Mouse (Mus musculus) layer of hippocampus, postnatal 25 days (tissue): Measurements from ENCODE around the gene Zc3h15. TPM values are rescaled to one million over a fixed set of nuclear protein-coding genes. Genes with fewer than 3 reads are reported as not detected.
A peak's percentile ranks its signal among the peaks of the same experiment; 100 is the strongest.
"Not testable (repeated sequence)": the region's sequence is repeated elsewhere in the genome, so short reads cannot be mapped to it uniquely, and the experiment has no call there.

Source experiments
- DNase-seq, 2 experiments: peaks; one replicate each; pipeline ENCODE4 v3.0.0; 2022; ENCODE audit warnings: mixed read lengths in 2 of 2, low spot score in 1 of 2; ENCODE audit errors: extremely low spot score in 1 of 2
- total RNA-seq, 2 experiments: library from RNA; stranded (reverse); gene quantifications; 2 replicates each; pipeline ENCODE4 v1.2.3; 2021

Gene Zc3h15
- 100 to 1,000 TPM; 125 to 128 TPM for total RNA-seq

DNA sequence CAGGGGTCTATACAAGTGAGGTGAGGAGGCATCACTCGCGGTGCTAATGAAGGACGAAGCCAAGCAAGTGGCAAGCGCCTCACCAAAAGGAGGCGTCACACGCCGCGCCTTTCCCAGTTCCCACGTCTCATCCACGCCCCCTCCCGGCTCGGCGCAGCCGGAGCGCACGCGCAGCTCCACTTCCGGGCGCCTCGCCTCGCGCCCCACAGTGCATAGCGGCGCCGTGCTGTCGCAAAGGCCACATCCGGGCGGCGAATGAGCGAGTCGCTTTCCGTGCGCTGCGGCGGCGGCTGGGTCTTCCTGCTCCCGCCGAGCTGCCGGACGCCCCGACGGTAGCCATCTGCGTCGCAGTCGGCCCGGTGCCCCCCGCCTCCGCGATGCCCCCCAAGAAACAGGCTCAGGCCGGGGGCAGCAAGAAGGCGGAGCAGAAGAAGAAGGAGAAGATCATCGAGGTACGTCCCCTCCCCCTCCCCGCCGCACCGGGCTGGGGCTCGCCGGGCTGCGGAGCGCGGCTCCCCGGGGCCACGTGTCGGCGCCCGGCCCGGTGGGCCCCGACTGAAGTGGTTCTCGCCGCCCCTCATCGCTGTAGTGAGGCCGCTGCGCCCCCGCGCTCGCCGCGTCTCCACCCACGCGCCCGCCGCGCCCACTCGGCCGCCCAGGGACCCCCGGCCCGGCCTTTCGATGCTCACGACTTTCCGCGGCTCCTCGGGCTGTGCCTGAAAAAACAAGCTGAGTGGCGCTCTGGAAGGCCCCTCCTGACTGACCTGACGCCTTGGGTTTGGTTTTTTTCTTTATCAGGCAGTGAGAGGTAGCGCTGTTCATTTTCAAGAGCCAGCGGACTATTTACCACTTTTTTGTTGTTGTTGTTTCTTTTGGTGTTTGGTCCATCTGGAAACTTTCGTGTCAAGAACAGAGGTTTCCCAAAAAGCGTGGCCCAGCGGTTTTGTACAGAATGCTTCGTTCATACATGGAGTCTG lies at the start of gene Zc3h15:
TSS of gene Zc3h15 (plus strand) at position 160 of the 977 bp plus-strand sequence.
- DNase-seq: peak; percentile 85 to 90

DNA sequence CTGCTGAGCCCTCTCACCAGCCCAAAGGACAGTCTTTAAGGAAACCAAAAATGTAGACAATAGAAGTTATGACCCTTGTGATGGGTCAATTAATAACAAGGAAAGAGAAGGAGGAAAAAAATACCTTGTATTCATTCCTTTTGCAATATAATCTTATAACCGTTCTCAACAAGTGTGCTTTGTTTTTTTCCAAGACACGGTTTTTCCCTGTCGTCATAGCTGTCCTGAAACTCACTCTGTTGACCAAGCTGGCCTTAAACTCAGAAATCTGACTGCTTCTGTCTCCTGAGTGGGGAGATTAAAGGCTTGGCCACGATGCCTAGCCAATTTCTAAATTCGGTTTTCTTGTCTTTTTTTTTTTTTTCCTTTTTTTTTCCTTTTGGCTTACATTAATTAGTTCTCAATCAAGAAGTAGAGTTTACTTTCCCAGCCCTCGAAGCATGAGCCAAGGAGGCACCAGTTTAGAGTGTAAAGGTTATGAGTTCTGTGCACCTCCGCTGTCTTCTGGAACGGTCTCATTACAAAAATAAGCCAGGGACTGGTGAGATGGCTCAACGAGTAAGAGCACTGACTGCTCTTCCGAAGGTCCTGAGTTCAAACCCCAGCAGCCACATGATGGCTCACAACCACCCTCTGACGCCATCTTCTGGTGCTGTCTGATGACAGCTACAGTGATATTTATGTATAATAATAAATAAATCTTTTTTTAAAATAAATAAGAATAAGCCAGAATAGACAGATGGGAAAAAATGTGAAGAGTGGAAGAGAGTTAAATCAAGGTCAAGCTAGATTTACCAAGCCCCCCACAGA lies 23.5 kb upstream of the Zc3h15 start:
- DNase-seq: no peak

DNA sequence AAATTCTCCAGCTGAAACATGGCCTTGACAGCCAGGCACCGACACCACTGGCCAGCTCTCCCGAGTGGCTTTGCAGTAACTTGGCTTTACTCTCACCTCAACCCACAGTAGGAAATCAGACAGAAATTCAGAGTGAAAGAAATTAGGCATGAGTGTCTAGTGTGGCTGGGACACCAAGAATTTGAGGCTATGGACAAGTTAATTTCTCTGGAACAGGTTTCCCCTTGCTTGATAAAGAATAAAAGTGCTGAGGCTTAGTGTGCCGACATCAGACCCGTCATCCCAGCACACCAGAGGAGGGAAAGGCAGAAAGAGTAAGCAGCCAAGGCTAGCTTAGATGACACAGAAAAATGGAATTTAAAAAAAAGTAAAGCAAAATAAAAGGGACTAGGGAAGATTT lies 22.7 kb upstream of the Zc3h15 start:
- DNase-seq: no peak

DNA sequence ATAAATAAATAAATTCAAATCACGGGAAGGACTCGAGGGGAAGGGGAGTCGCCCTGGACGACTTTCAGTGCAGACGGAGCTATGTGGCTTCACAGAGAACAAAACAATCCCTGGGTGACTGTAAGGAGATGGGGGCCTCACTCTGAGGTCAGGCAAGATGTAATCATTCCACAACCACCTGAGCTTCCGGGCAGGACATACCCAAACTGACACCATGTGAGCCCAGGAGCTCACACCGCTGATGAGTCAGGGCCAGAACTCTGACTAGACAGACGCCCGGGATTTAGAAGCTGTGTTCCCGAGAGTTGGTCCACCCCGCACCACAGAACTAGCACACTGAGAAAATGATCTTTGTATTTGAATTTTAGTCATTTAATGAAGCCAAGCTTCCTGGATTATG lies 21.4 kb upstream of the Zc3h15 start:
- no peak for DNase-seq

DNA sequence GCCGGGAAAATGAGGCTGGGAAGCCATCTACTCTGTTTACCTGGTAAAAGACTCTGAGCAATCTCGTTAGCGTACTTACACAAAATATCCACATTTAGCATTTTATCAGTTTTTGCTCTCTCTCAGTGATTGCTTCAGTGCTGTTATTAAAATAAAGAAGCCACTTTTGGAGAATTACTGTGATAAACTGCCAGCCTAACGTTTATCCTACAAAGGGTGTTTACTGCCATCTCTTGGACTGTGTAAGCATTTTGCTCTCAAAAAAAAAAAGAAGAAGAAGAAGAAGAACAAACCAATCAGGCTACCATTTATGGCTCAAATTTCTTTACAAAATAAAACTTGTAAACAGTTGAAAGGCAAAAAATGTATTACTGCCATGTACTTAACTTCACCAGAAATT lies 20.2 kb upstream of the Zc3h15 start:
- DNase-seq: no peak

DNA sequence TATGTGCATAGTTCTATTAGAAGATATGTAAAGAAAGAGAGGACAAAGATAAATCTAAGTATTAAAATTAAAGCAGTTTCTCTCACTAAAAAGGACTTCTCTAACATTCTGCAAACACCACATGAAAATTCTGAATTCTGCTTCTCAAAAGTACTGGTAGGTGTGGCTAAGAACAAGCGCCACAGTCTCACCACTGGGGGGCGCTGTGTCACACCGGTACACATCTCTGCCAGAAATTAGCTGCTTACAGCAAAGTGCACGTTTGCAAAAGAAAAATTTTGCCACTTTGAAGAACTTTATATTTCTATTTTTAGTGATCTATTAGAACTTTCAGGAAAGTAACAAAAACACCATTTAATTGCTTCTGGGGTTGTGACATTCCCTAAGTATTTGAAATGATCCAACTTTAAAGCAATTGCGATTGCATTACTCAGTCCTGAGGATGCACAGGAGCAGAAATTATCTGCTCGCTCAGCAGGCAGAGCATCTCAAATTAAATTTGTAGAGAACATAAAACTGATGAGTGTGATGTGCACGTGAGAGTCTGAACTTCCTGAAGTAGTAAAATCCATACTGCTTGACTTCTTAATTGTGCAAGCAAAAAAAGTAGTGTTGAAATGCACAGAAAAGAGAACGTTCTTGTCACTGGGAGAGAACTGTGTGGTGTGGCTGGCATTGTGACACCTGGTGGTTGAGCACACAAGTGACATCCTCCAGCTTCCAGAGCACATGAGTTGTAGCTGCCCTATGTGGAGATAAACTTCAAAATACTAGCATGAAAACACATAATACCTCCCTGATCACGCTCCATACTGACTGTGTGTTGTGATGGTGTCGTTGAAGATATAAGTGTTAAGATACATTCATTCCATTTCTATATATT lies 18.8 kb upstream of the Zc3h15 start:
- peak; percentile 44 to 82 for DNase-seq

DNA sequence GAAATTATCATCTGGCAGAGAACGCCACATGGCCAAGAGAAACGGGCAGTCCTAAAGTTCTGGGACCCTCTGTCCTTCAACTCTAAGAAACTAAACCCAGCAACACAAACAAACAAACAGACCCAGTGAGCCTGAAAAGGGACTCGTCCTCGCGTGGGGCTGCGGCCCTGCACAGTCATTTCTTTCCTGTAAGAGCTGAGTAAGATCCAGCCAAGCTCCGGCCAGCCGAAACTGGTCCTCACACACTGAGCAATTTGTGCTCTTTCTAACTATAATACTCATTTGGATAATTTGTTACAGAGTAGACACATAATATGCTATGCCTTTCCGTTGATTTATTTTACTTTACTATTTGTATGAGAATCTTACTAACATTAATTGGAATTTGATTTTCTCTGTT lies 17.4 kb upstream of the Zc3h15 start:
- DNase-seq: no peak

DNA sequence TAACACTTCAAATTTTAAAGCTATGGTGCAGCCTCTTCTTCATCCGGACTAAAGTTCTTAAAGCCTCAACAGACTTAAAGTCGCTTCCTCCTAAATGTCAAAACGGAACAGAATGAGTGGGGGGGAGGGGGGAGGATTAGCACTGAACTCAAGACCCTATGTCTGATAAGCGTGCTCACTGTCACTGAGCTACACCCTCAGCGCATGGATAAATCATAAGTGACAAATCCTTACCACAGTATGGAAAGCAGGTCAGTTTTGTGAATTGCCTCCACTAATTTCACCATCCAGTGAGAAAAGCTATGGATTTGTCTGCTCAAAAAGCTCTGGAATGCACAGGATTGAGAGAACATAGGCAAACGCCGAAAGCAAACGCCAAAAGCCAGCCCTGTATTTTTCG lies 16.7 kb upstream of the Zc3h15 start:
- DNase-seq: no peak

DNA sequence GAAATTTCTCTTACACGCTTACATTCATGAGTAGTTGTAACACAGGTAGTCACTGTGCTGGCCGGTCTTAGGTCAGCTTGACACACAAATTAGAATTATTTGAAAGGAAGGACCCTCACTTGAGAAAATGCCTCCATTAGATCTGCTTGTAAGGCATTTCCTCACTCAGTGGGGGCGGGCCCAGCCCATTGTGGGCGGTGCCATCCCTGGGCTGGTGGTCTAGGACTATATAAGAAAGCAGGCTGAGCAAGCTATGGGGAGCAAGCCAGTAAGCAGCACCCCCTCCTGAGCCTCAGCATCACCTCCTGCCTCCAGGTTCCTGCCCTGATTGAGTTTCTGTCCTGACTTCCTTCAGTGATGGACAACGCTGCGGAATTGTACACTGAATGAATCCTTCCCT lies 16.3 kb upstream of the Zc3h15 start:
- DNase-seq: no peak

DNA sequence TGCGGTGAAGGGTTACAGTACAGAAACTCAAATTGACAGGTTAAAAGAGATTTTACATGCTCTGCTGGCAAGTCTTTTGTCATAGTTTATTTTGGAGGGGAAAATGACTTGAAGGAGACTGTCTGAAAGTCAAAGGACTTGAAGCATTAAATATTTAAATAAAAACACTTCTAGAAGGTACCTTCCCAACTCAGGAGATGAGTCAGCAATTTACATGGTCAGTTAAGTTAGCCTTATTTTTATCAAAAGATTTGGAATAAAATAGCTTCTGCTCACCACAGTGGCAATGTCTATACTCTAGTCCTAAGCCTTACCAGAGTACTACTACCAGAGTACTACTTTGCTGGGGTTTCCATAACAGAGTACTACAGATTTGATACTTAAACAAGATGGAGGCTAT lies 2.2 kb upstream of the Zc3h15 start:
- DNase-seq: no peak

DNA sequence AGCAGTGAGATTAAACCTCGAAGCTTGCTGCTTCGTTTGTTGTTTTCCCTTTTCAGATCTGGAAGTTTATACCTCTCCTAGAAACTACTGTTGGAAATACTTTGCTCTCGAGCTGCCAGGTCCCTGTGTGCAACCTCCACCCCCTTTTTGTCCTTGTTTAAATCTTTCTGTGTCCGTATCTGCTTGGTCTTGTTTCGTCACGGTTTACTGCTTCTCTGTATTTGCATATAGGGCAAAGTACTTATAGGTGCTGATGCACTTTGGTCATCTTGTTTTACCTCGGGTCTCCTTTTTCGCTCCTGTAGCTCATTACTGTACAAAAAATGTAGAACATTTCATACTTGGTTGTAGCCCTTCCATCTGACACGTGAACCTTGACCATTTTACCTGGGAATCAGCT lies 4.7 kb downstream of the Zc3h15 start:
- no peak for DNase-seq

DNA sequence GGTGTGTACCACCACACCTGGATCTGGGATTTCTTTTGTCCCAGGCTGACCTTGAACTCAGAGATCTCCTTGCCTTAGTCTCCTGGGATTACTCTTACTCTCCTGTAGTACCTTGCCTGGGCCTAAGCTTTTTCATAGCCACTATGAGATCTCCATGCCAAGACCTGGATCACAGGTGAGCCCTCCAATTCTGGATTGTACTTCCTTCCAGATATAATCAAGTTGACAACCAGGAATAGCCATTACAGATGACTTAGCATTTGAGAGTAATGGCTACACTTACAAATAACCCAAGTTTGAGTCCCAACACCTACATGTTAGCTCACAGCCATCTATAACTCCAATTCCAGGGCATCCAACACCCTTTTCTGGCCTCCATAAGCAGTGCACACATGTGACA lies 8.4 kb downstream of the Zc3h15 start:
- DNase-seq: no peak

DNA sequence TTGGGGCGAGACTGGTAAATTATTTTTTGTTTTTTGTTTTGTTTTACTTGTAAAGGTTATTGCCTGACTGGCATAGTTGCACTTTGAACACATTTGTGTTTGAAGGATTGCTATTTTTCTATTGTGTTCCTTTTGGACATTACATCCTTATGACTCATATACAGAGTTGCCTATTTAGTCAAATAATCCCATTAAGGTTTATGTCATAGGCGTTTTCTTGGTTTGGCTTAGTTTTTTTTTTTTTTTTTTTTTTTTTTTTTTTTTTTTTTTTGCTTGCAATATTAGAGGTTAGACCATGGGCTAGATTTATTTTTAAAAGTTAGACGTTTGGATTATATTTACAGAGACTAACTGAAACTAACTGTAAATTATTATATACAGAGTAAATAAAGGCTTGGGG lies 15.0 kb downstream of the Zc3h15 start:
- DNase-seq: no peak

DNA sequence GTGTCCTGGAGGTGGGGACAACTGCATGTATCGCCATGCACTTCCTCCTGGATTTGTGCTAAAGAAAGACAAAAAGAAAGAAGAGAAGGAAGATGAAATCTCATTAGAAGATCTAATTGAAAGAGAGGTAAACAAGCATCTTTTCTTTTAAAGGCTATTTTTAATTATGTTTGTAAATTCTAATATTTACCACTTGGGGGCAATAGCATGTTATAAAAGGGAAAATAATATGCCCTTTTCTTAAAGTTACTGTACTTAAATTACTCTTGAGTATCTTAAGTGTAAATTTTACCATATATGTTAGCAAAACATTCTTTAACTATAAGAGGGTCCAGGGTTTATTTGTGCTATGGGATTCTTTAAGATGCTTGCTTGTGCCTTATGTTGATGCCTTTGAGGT lies 15.9 kb downstream of the Zc3h15 start:
- no peak for DNase-seq

DNA sequence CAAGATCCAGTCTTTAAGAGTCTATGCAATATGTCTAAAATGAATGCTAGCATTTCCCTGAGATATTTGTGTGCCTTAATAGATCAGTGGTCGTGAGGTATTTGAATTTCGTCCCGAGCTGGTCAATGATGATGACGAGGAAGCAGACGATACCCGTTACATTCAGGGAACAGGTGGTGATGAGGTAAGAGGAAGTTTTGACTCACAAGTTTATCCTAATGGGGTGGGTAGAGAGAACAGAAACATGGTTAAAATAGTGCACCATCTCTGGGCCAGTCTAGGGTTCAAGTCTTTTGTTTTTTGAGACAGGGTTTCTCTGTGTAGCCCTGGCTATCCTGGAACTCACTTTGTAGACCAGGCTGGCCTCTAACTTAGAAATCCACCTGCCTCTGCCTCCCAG lies 17.1 kb downstream of the Zc3h15 start:
- no peak for DNase-seq

DNA sequence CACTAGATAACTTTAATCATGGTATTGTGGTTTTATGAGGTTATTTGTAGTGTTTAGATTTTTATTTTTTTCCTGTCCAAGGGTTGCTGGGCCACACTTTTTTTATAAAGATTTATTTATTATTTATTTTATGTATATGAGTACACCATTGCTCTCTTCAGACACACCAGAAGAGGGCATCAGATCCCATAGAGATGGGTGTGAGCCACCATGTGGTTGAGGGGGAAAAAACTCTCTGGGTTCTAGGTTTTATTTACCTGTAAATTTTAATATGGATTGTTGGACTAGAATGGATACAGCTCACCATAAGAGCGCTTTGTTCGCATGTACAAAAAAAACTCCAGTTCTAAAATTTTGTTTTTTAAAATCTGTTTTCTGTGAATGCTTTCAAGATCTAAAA lies 20.8 kb downstream of the Zc3h15 start:
- not testable (repeated sequence) for DNase-seq

DNA sequence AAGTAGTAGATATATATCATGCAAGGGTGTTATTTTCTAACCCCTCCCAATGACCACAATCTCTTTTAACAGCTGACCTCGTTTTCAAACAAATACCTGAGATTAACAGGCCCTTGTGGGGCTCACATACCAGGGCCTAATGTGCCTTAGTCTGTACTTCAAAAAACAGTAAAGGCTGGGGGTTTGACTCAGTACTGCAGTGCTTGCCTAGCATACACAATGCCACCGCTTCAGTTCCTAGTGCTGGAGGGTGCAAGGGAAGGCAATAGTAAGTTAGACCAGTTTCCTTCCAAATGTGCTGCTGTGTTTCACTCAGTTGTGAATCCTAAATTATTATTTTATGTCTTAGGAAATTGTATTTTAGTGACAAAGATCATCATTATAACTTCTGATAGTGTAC lies 23.2 kb downstream of the Zc3h15 start:
- no peak for DNase-seq

DNA sequence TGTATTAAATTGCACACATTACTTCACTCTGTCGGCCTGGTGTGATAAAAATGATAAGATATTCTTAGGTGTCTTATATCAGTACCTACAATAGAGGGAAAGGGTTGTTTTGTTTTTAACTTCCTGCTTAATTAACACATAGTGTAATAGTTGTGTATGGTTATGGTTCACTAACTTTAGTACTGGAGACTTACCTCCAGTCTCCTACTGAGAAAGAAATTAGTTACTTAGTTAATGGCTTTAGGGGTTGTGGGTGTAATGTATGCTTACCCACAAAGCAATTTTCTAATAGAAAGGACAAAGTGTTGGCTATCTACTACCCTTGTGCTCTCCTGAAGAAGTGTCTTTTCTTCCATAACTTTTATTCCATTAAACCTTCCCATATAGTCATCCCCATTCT lies 23.8 kb downstream of the Zc3h15 start:
- DNase-seq: no peak

DNA sequence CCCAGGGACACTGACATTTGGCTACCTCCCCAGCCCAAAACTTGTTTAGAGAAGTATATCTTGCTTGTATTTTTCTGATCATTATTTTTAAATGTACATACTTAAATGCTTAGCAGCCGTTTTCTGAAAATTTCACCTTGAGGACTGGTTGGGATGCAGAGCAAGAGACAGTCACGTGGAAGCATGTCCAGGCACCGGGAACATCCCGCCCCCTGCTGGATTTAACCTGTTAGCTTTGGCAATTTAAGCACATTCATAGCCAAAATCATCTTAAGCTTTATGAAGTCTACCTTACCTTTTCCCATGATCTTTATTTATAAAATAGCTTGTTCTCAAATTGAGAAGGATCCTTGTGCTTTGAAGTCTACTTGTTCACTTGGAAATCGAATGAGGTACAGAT lies 25.8 kb downstream of the Zc3h15 start:
- no peak for DNase-seq

DNA sequence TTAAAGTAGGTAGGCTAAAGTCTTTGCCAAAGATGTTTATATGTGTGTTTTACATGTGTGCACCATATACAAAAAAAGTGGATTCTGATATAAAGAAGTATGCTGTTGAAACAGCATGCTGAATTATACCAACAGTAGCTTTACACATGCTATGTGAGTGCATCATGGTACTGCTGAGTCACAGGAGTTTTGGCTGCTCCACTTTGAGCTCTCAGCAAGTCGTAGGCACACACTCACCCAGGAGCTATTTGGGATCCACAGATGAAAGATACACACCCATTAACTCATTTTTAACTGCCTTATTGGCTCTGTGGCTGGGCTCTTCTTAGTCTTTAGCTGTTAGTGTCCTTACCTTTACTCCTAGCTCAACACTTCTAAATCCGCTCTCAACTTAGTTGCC lies 27.6 kb downstream of the Zc3h15 start:
- DNase-seq: no peak

DNA sequence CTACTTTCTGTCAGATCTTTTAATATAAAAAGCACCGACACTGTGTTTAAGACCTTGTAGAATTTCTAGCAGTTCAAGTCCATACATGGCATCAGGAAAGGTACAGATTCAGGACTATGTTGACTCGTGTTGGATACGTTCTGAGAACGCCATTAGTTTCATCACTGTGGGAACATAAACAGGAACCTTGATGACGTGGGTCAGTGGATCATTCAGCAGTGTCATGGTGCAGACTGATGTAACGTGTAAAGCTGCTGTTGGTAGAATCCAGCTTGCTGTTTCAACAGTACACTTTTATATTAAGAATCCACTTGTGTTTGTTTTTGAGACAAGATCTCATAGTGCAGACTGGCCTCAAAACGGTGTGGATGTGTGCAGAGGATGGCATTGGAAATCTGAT lies 28.8 kb downstream of the Zc3h15 start:
- no peak for DNase-seq
